Mouse (Mus musculus) liver, embryonic 11.5 days (tissue): ENCODE measurements around the gene Gm17949. TPM values are rescaled to one million over a fixed set of nuclear protein-coding genes. Genes with fewer than 3 reads are reported as not detected.

Experiments used
- ATAC-seq: fragments of 200-750 bp; cut with Nextera tagmentation; replicated peaks from 2 replicates; pipeline ENCODE4 v1.8.0; 2017; ENCODE audit warnings: moderate number of reproducible peaks, mild to moderate bottlenecking, moderate TSS enrichment, moderate library complexity; ENCODE audit not compliant: low FRiP score
- DNase-seq: peaks from one replicate; pipeline ENCODE4 v3.0.0-alpha.2; 2017; ENCODE audit warnings: low spot score
- H3K27ac ChIP-seq: fragments of 300-500 bp; sonication (generic); 2 replicates; pipeline ENCODE4 v1.5.1; 2014; ENCODE audit warnings: mild to moderate bottlenecking, low read depth, low read length, control low read depth
- H3K27me3 ChIP-seq: fragments of 300-500 bp; sonication (generic); replicated peaks from 2 replicates; pipeline ENCODE4 v1.6.1; 2014; ENCODE audit warnings: low read length, mixed read lengths; ENCODE audit not compliant: control insufficient read depth, insufficient read depth
- H3K36me3 ChIP-seq: fragments of 300-500 bp; sonication (generic); 2 replicates; pipeline ENCODE4 v1.6.1; 2014; ENCODE audit warnings: mild to moderate bottlenecking, low read length, moderate library complexity, mixed read lengths; ENCODE audit not compliant: control insufficient read depth, insufficient read depth
- H3K4me1 ChIP-seq: fragments of 300-500 bp; sonication (generic); replicated peaks from 2 replicates; pipeline ENCODE4 v1.6.1; 2014; ENCODE audit warnings: low read length, mixed read lengths; ENCODE audit not compliant: control insufficient read depth, insufficient read depth
- H3K4me2 ChIP-seq: fragments of 300-500 bp; sonication (generic); 2 replicates; pipeline ENCODE4 v1.6.1; 2014; ENCODE audit warnings: mild to moderate bottlenecking, control low read depth, moderate library complexity
- H3K4me3 ChIP-seq: fragments of 300-500 bp; sonication (generic); 2 replicates; pipeline ENCODE4 v1.5.1; 2014; ENCODE audit warnings: low read depth, low read length, control low read depth
- H3K9ac ChIP-seq: fragments of 300-500 bp; sonication (generic); 2 replicates; pipeline ENCODE4 v1.6.1; 2014; ENCODE audit warnings: low read depth, low read length, control low read depth
- H3K9me3 ChIP-seq: fragments of 300-500 bp; sonication (generic); 2 replicates; pipeline ENCODE4 v1.6.1; 2016; ENCODE audit warnings: low read length, inconsistent platforms, mixed read lengths; ENCODE audit not compliant: control insufficient read depth
- WGBS: fragments of 180-500 bp; shearing (Covaris S2); extraction: QIAGEN DNeasy Blood & Tissue Kit; methylation state at CpG from one replicate; pipeline ENCODE4 v1.1.7; 2014; 5-methylcytosine and 5-hydroxymethylcytosine counted together
- polyA plus RNA-seq: library from polyadenylated mRNA; unstranded; fragments of >200 nt; fragmentation: Nextera tagmentation; extraction: Ambion mirVana; gene quantifications from 2 replicates; pipeline ENCODE4 v1.2.1, GENCODE M21; 2014

Gene Gm17949
- polyA plus RNA-seq, 1 experiment from 2014 or later: 0.33 TPM

DNA sequence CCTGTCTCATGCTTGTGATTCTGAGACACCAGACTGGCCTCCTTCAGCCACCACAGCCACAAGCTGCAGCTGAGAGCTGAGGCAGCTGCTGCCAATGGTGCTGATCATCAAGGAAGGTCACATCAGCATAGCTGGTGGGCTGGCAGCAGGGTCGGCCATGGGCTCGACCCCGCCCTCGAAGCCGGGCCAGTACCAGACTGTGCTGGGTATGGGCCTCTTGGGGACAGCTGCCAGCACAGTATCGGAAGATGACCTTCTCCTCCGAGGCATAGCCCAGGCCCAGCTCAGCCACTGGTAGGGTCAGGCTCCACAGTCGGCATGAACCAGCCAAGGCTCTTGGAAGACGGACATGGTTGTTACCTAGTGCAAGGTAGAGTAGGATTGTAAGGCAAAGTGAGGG is 11.9 kb upstream of the Gm17949 start:
- ATAC-seq (no peak), DNase-seq (no peak)
- 95% methylated on average over 9 of the region's 9 CpGs for WGBS
- no peaks in the 10 kb centered on the region for H3K27me3 ChIP-seq
- H3K36me3 ChIP-seq: peaks cover 41% of the 10 kb centered on the region
- no peak overlapping the region for H3K4me2 ChIP-seq
- no peak overlapping the region for H3K9ac ChIP-seq
- H3K4me1 ChIP-seq: peaks cover 29% of the 10 kb centered on the region
- H3K4me3 ChIP-seq: no peak overlapping the region
- H3K27ac ChIP-seq: no peak overlapping the region
- no peaks in the 10 kb centered on the region for H3K9me3 ChIP-seq

DNA sequence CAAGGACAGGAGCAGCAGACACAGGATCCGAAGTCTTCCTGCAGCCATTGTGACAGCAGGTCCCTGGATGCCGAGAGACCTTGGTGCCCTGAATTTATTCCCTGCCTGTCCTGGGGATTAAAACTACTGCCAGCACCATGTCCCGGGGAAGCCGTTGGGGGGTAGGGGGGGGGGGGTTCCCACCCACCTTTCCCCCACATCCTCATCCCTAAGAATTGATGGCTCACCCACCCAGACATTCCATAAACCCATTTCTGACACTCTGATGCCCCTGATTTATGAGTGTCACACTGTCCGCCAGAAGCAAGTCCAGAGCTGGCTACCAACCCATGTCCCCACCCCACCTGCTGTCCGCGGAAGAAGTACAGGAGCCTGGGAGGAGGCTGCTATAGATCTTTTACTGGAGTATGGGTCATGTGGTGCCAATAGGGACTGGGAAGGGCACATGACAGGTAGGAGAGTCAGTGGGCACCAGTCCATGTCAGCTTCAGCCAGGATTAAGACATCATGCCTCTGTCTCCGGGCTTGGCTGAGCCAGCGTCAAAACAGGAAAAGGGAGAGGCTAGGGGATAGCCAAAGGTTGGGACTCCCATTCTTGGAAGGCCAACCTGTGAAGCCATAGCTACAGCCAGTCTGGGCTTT is 11.2 kb upstream of the Gm17949 start, which contains the start of gene Pspn:
TSS of gene Pspn (minus strand) at position 51 of the 642 bp plus-strand sequence.
- Histone ChIP-seq H3K4me3 (no peak within 1 kb of the TSS), H3K27me3 (no peaks in the 10 kb centered on the region), H3K4me1 (peaks cover 32% of the 10 kb centered on the region), H3K9ac (no peak within 1 kb of the TSS), H3K27ac (no peak within 1 kb of the TSS), H3K4me2 (no peak within 1 kb of the TSS), H3K9me3 (no peaks in the 10 kb centered on the region), H3K36me3 (peaks cover 41% of the 10 kb centered on the region)
- DNase-seq: no peak
- ATAC-seq: no peak
- WGBS: 91% methylated on average over 9 of the region's 9 CpGs

DNA sequence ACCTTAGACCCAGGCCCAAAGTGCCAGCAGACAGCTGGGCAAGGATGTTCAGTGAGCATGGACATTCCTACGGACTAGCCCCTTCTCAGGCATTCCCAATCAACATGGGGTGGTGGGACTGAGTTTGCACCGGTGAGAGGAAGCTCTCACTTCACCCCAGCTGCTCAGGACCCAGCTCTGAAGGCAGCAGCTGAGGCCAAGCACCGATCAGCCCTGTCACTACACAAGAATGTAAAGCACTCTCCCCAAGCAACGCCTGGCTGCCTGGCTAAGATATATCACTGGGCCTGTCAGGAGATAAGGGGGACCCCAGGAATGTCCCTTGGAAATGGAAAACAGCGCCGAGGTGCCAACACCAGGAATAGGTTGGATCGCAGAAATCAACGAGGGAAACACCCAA is 10.0 kb upstream of the Gm17949 start:
- Histone ChIP-seq H3K9me3 (no peaks in the 10 kb centered on the region), H3K4me1 (peaks cover 32% of the 10 kb centered on the region), H3K4me2 (no peak overlapping the region), H3K4me3 (no peak overlapping the region), H3K9ac (no peak overlapping the region), H3K27me3 (no peaks in the 10 kb centered on the region), H3K27ac (no peak overlapping the region), H3K36me3 (peaks cover 38% of the 10 kb centered on the region)
- ATAC-seq (no peak), DNase-seq (no peak)
- WGBS: 50% methylated on average over 8 of the region's 8 CpGs

DNA sequence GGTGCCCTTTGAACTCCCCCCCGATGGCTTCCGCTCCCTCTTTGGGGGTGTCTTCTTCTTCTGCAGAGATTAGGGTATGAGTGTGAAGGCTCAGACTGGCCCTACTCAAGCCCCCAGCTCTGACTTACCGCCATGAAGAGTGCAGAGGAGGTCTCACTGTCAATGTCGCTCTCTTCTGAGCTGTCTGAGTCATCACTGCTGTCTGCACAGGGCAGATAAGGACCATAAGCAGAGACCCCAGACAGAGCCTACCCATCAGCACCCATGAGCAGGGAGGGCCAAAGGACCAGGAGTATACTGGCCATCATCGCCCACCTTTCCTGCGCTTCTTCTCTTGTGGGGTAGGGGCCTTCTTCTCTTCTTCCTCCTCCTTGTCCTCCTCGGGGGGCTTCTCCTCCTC is 7.3 kb upstream of the Gm17949 start:
- H3K4me2 ChIP-seq: peak overlapping the region; percentile 15; the same call in 1 of the 2 replicates
- ATAC-seq: peak; percentile 85
- peaks cover 21% of the 10 kb centered on the region for H3K4me1 ChIP-seq
- no peak overlapping the region for H3K9ac ChIP-seq
- H3K36me3 ChIP-seq: peaks cover 57% of the 10 kb centered on the region
- no peaks in the 10 kb centered on the region for H3K9me3 ChIP-seq
- H3K27me3 ChIP-seq: no peaks in the 10 kb centered on the region
- DNase-seq: no peak
- 62% methylated on average over 7 of the region's 7 CpGs for WGBS
- peak overlapping the region; percentile 47; the same call in 1 of the 2 replicates for H3K27ac ChIP-seq
- H3K4me3 ChIP-seq: no peak overlapping the region

DNA sequence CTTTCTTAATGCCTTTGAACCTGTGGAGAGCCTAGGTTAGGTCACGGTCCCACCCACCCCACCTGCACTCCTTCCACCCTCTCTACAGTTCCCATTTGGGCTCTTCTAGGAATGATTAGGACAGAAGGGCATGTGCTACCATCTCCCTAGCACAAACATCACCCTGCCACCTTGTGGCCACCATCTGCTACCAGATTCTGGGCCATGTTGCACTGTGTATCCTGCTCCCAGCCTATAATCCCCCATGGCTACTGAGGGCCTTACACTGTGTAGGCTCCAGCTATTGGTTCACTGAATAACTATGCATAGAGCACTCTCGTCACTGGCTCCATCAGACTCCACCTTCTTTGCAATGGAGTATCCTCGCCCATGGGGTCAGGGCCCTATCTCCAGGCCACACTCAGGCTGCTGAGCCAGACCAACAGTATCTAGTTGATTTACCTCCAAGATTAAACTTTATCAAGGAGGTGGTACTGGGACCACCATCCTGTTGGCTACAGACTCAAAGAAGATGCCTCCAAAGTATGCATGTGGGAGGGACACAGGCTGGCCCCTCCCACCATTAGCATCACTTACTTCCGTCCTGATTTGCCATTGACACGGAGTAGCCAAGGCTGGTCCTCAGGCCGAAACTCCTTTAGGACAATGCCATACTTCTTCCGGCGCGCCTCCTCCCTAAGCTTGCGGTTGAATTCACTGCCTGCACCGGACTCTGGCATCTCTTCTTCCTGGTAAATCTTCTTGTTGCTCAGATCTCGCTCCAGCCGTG is 3.9 kb upstream of the Gm17949 start:
- Histone ChIP-seq H3K9ac (no peak overlapping the region), H3K4me3 (no peak overlapping the region), H3K9me3 (no peaks in the 10 kb centered on the region), H3K4me2 (no peak overlapping the region), H3K36me3 (peaks cover 52% of the 10 kb centered on the region), H3K27me3 (no peaks in the 10 kb centered on the region), H3K27ac (no peak overlapping the region), H3K4me1 (peaks cover 21% of the 10 kb centered on the region)
- WGBS: 91% methylated on average over 13 of the region's 13 CpGs
- 0 out of 2 replicates have a peak, but pooled peaks have one; percentile 11 for ATAC-seq
- DNase-seq: no peak

DNA sequence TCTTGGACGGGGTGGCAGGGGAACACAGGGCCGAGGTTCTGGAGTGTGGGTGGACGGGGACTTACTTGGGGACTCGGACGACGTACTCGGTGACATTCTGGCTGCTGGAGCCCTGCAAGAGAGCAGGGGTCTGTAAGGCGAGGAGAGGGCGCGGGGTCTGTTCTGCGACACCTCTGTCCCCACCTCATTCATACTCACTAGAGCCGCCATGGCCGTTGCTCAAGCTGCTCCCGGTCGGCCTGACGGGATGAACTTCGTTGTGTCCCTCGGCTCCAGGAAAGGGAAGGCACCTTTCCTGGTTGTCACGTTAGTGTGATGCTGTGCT is 396 bp upstream of the Gm17949 start:
- H3K4me1 ChIP-seq: peaks cover 10% of the 10 kb centered on the region

DNA sequence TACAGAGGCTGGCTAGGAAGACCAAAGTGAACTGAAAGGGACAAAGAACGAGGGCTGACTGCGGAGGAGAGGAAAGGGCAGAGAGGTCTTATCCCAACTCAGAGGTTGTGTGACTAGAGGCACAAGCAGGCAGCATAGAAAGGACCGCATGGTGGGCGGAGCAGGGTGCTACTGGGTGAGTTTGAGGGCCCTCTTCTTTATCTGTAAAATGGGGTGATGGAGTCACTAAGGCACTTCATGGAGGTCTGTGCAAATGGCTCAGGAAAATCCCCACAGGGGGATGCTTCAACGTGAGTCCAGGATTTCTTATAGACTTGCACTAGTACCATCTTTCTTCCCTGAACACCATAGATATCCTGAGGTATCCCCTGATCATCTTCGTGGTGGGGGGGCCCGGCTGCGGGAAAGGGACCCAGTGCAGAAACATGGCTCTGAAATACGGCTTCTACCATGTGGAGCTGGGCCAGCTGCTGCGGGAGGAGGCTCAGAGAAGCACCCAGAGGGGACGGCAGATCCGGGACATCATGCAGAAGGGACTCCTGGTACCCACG is 1.1 kb downstream of the Gm17949 start:
- Histone ChIP-seq H3K4me1 (peaks cover 10% of the 10 kb centered on the region), H3K9ac (peak overlapping the region; percentile 82), H3K9me3 (no peaks in the 10 kb centered on the region), H3K27me3 (no peaks in the 10 kb centered on the region), H3K36me3 (peaks cover 10% of the 10 kb centered on the region; the same call in 1 of the 2 replicates), H3K4me2 (peak overlapping the region; percentile 90), H3K27ac (peak overlapping the region; percentile 83), H3K4me3 (peak overlapping the region; percentile 72)
- 73% methylated on average over 13 of the region's 13 CpGs for WGBS
- DNase-seq (peak; percentile 44), ATAC-seq (peak; percentile 11; the same call in 1 of the 2 replicates)

More for the DNA sequence above, 396 bp upstream of the Gm17949 start:
- Histone ChIP-seq H3K4me3 (peak overlapping the region; percentile 72), H3K9ac (peak overlapping the region; percentile 84), H3K9me3 (no peaks in the 10 kb centered on the region), H3K36me3 (peaks cover 22% of the 10 kb centered on the region; the same call in 1 of the 2 replicates), H3K4me2 (peak overlapping the region; percentile 90), H3K27me3 (no peaks in the 10 kb centered on the region), H3K27ac (peak overlapping the region; percentile 83)
- DNase-seq (no peak), ATAC-seq (peak; percentile 51)
- under 1% methylated on average over 19 of the region's 19 CpGs for WGBS

DNA sequence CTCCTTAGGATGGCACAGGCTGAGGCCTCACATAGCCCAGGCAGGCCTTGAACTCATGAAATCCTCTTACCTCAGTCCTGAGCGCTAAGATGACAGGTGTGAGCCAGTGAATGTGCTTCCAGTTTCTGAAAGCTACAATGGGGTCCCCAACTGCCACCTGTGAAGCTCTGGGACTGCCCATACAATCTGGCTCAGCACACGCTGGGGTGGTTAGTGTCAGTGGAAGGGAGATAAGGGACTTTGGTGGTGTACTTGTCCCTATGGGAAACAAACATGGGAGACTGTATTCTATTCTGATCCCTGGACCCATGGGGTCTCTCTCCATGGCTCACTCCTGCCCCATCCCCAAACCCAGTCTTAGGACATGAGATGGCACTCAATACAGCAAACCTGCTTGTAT is 8.4 kb downstream of the Gm17949 start:
- H3K9ac ChIP-seq: no peak overlapping the region
- no peak for DNase-seq

More for the DNA sequence above, 8.4 kb downstream of the Gm17949 start:
- peak overlapping the region; percentile 76 for H3K27ac ChIP-seq
- peak; percentile 82 for ATAC-seq
- 43% methylated on average over 2 of the region's 2 CpGs for WGBS
- H3K4me3 ChIP-seq: no peak overlapping the region
- peaks cover 19% of the 10 kb centered on the region for H3K4me1 ChIP-seq
- H3K27me3 ChIP-seq: no peaks in the 10 kb centered on the region
- peaks cover 38% of the 10 kb centered on the region for H3K36me3 ChIP-seq
- H3K4me2 ChIP-seq: peak overlapping the region; percentile 16
- no peaks in the 10 kb centered on the region for H3K9me3 ChIP-seq
